ENCODE assay signal across 18 mouse cellular contexts in the genomic region with DNA sequence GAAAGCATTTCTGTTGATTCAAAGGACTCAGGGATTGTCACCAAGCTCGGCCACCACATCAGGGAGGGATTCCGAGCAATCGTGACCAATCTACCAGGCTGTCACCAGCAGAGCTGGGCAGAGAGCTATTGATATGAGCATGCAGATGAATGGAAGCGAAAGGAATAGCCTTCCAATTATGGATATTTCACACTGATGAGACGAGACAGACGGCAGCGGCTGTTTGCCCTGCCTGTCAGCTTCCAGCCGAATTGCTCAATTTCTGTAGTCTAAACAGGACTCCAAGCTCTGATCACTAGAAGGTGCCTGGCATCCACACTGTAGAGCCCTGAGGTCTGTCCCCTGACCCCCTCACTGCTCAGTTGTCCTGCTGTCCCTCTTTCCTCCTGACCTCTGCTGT.
"Had no signal": no experiment of that assay in that cellular context is flagged by ENCODE, and none has a peak within 500 bp of the region (broad histone marks: within the 10 kb centered on the region; RNA-seq: fewer than 3 reads in every experiment).

No protein-coding gene starts in this region.

- H3K4me1 ChIP-seq: intestine, embryonic 15.5 days; limb, embryonic 13.5 days; liver, embryonic 12.5 days; liver, embryonic 15.5 days; stomach, embryonic 15.5 days had no signal

- ATAC-seq: intestine, embryonic 15.5 days; liver, embryonic 12.5 days had no signal

- H3K4me3 ChIP-seq: intestine, embryonic 15.5 days; limb, embryonic 10.5 days; limb, embryonic 13.5 days; liver, embryonic 12.5 days; liver, embryonic 15.5 days; stomach, embryonic 15.5 days had no signal

- DNase-seq: kidney, adult 11 months; kidney, adult 8-10 months; kidney, postnatal 14 days; kidney, postnatal 4 days; layer of hippocampus, adult 9-11 months; layer of hippocampus, postnatal 36 days; liver; lung, embryonic 14.5 days; midbrain, embryonic 14.5 days; right cerebral cortex, postnatal 25 days; spleen, adult 18-20 months; thymus, postnatal 25 days had no signal
